Mouse (Mus musculus) thymus, postnatal 0 days (tissue): Measurements from ENCODE around the gene Gna11. TPM values are rescaled to one million over a fixed set of nuclear protein-coding genes. Genes with fewer than 3 reads are reported as not detected.

Experiments used
- DNase-seq: peaks from one replicate; pipeline ENCODE4 v3.0.0-alpha.2; 2015; ENCODE audit warnings: low spot score
- microRNA-seq: library from miRNA; unstranded; fragments of <30 nt; microRNA quantifications from one replicate; pipeline ENCODE4, GENCODE M21; 2016; ENCODE audit warnings: borderline number of aligned reads
- polyA plus RNA-seq: library from polyadenylated mRNA; unstranded; fragments of >200 nt; fragmentation: Nextera tagmentation; extraction: Ambion mirVana; gene quantifications from 2 replicates; pipeline ENCODE4 v1.2.1, GENCODE M21; 2015

Gene Gna11
- polyA plus RNA-seq, 1 experiment from 2014 or later, result 30.0 TPM

DNA sequence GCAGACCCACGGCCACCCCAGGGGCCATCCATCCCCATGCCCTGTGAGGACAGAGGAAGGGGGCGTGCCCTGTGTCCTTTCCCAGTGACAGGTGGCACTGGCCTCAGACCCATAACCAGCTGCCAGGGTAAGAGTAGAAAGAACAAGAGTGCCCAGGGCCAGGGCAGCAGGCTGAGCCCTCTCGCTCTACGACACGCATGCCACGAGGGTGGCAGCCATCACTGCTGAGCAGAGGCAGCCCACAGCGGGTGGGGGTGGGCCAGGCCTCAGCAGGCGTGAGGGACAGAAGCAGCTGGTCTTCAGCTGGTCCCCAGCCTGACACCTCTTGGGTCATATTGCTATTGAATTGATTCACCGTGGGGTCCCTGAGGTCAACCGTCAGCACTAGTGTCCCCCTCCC, 58.5 kb downstream of the Gna11 start:
- no peak for DNase-seq

DNA sequence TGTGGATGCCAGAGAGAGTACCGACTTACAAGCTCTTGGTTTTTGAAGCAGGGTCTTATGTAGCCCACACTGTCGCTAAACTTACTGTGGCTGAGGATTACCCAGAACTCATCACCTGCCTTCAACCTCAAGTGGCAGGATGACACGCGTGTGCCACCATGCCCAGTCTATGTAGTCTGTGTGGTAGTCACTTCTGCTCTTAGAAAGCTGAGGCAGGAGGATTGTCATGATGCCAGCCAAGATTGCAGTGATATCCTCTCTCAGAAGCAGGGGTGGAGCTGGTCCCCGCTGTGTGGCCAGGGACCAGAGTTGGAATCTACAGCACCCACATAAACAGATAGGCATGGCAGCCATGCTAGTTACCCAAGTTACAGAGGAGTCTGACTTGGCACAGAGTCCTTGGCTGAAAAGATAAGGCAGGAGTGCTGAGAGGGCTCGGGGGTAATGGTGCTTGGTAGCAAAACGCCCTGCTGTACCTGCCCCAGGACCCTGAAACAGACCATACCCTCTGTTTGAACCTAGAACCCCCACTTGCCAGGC, 59.4 kb downstream of the Gna11 start:
- DNase-seq, result no peak

DNA sequence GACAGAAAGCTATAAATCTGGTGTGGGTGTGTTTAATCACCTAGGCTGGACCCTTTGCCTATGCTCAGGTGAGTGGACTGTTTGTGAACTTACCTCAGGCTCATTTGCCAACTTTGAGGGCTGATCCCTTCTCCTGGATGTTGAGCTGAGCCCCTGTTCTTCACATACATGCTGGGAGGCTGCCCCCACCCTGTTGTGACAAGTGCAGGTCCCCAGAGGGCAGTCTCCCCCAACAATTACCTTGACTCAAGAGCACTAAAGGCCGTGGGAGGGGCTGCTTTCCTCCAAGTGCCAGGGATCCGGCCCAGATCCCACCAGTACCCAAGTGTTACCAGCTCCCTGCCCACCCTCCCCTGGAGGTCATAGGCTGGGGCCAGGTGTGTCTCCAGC, 59.9 kb downstream of the Gna11 start:
- peak; percentile 56 for DNase-seq

DNA sequence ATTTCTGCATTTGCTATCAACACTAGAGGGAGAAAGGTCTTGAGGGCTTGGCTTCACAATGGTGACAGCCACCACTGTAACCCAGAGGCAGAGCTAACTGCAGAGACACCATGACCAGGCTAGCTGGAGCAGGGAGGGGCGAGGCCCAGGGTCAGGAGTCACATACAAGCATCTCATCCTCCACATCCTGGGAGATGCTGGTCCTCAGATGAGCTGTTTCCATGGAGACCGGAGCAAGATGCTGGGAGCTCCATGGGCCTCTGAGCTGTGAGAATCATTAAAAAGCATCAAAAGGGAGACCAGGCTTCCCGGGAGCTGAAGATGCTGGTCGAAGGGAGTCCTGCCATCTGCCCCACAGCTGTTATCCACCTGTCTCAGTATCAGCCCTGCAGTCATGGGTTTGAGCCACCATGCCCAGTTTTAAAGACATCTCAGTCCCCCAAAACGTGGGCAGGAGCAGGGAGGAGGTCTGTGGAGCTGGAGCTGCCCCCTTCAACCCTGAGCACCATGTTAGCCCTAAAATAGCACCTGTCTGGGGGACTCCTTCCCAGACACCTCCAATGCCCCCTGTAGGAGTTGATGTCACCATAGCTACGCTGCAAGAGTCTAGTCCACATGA, 60.4 kb downstream of the Gna11 start:
- no peak for DNase-seq

DNA sequence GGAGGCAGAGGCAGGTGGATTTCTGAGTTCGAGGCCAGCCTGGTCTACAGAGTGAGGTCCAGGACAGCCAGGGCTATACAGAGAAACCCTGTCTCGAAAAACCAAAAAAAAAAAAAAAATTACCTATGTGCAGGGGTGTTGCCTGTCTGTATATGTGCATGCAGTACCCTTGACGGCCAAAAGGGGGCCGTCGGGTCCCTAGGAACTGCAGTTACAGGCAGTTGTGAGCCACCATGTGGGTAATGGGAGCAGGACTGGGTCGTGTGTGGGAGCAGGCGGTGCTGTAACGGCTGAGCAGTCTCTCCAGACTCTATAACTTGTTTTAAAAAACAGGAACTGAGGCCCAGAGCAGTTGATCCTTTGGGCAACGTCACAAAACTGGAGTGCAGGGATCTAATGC, 61.0 kb downstream of the Gna11 start:
- DNase-seq, result peak; percentile 61

DNA sequence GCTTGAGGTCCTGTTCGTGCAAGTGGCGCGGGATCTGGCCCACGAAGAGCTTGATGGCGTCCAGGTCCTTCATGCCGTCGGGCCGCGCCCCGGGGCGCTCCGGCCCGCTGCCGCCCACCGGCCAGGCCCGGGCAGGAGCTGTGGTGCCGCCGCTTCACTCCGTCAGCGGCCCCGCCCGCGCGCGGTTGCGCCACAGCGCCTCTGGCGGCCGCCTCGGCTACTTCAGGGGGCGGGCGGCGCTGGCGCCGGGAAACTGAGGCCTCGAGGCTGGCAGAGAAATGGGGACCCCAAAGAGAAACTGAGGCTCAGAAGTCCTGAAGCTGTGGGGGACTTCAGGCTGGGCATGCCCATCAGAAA, 62.5 kb downstream of the Gna11 start, which contains the start of gene Celf5:
Gene Celf5 (minus strand): TSS at position 177 of the 357 bp plus-strand sequence.
- DNase-seq, result peak; percentile 61

DNA sequence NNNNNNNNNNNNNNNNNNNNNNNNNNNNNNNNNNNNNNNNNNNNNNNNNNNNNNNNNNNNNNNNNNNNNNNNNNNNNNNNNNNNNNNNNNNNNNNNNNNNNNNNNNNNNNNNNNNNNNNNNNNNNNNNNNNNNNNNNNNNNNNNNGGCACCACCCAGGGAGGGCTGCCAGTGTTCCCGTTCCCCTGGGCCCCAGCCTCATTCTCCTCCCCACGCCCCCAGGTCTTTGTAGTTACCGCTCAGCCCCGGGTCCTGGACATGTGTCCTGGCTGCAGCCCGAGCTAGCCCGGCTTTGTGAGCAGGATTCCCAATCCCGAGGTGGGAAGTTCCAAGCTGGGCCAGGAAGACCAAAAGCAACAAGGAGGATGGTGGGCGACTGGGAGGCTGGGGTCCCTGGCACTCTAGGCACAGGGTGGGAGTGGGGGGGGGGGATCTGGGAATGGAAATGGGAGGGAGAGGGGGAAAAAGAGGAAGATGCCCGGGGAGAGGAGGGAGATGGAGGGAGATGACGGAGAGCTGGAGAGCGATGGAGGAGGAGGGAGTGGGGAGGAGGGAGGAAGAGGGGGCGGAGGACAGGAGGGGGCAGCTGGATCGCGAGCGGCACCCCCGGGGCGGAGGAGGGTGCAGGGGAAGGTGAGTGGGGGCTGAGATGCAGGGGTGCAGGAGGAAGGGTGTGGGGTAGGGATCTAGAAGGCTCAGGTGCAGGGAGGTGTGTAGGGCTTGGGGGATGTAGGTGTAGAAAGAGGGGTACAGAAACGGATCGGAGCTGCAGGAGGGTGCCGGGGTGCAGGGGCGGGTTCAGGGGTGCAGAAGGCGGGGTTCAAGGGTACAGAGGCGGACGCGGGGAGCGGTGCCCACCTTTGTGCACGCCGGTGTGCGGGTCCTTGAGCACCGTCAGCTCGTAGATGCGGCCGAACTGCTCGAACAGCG, 63.1 kb downstream of the Gna11 start:
- DNase-seq, result no peak

Small RNAs within 50 kb of the gene (microRNA-seq; reads per million reads assigned to microRNA genes)
- gene Gm25595, result not detected

Other genes with a start within 250 kb of the Gna11 start
- 41.3 and 45.8 TPM in 2 replicates for gene Cactin, start 224.1 kb downstream of the Gna11 start, polyA plus RNA-seq
- 97.5 and 103 TPM in 2 replicates for gene Tbxa2r, start 216.5 kb downstream of the Gna11 start, polyA plus RNA-seq
- 0.14 and 0.16 TPM in 2 replicates for gene Gipc3, start 201.9 kb downstream of the Gna11 start, polyA plus RNA-seq
- gene Hmg20b, start 194.7 kb downstream of the Gna11 start, polyA plus RNA-seq, result 88.5 and 100 TPM in 2 replicates
- gene Mfsd12, start 187.7 kb downstream of the Gna11 start, polyA plus RNA-seq, result 36.3 and 38.1 TPM in 2 replicates
- gene 4930404N11Rik, start 179.4 kb downstream of the Gna11 start, polyA plus RNA-seq, result 1.7 and 3.0 TPM in 2 replicates
- 87.1 and 96.9 TPM in 2 replicates for gene Fzr1, start 166.7 kb downstream of the Gna11 start, polyA plus RNA-seq
- gene Dohh, start 160.8 kb downstream of the Gna11 start, polyA plus RNA-seq, result 71.3 and 78.7 TPM in 2 replicates
- 2.3 TPM in 2 replicates for gene Gm48551, start 160.7 kb downstream of the Gna11 start, polyA plus RNA-seq
- 0.72 and 1.5 TPM in 2 replicates for gene Gm48552, start 156.2 kb downstream of the Gna11 start, polyA plus RNA-seq
- gene Smim24, start 152.1 kb downstream of the Gna11 start, polyA plus RNA-seq, result 12.5 and 14.0 TPM in 2 replicates
- 21.5 and 21.9 TPM in 2 replicates for gene Nfic, start 89.6 kb downstream of the Gna11 start, polyA plus RNA-seq
- 0.04 and 0.25 TPM in 2 replicates for gene Celf5, start 62.5 kb downstream of the Gna11 start, polyA plus RNA-seq
- 39.4 and 45.5 TPM in 2 replicates for gene Ncln, start 48.8 kb downstream of the Gna11 start, polyA plus RNA-seq
- gene S1pr4, start 45.1 kb downstream of the Gna11 start, polyA plus RNA-seq, result 22.2 and 25.6 TPM in 2 replicates
- gene Gna15, start 21.0 kb downstream of the Gna11 start, polyA plus RNA-seq, result 3.5 TPM in 2 replicates
- gene Aes, start 14.3 kb upstream of the Gna11 start, polyA plus RNA-seq, result 683 and 740 TPM in 2 replicates
- 2.4 and 2.9 TPM in 2 replicates for gene Tle2, start 29.4 kb upstream of the Gna11 start, polyA plus RNA-seq
- 3.7 and 4.8 TPM in 2 replicates for gene Tle6, start 55.9 kb upstream of the Gna11 start, polyA plus RNA-seq
- 0.85 and 0.98 TPM in 2 replicates for gene BC025920, start 61.1 kb upstream of the Gna11 start, polyA plus RNA-seq
- gene Sirt6, start 82.6 kb upstream of the Gna11 start, polyA plus RNA-seq, result 26.7 and 31.3 TPM in 2 replicates
- gene Ankrd24, start 83.3 kb upstream of the Gna11 start, polyA plus RNA-seq, result 2.2 and 2.3 TPM in 2 replicates
- gene Gm10778, start 103.9 kb upstream of the Gna11 start, polyA plus RNA-seq, result 4.4 and 5.6 TPM in 2 replicates
- 17.1 and 19.0 TPM in 2 replicates for gene Zfp433, start 159.6 kb upstream of the Gna11 start, polyA plus RNA-seq
- 4.4 and 5.5 TPM in 2 replicates for gene Gm3055, start 226.0 kb upstream of the Gna11 start, polyA plus RNA-seq